Mouse (Mus musculus): ENCODE results near the gene Eps15l1.

Gene Eps15l1

GRCm38 (mm10) chr8:72322471-72322889 lies 98.8 kb downstream of the Eps15l1 start:
- no peak for DNase-seq (ENCODE audit: extremely low read depth, insufficient read length, low spot score)

GRCm38 (mm10) chr8:72321635-72322441 lies 99.4 kb downstream of the Eps15l1 start:
- DNase-seq (ENCODE audit: extremely low read depth, insufficient read length, low spot score), result no peak

- DNase-seq (ENCODE audit: extremely low read depth, insufficient read length, low spot score), result no peak
Observed at GRCm38 (mm10) chr8:72320803-72321583, 100.3 kb downstream of the Eps15l1 start.

- no peak for DNase-seq (ENCODE audit: extremely low read depth, insufficient read length, low spot score)
Observed at GRCm38 (mm10) chr8:72319921-72320802, 101.1 kb downstream of the Eps15l1 start.

GRCm38 (mm10) chr8:72319397-72319796 lies 101.9 kb downstream of the Eps15l1 start:
- DNase-seq (ENCODE audit: extremely low read depth, insufficient read length, low spot score), result no peak

- peak; percentile 85 for DNase-seq (ENCODE audit: extremely low read depth, insufficient read length, low spot score)
Observed at GRCm38 (mm10) chr8:72318801-72319322, 102.4 kb downstream of the Eps15l1 start, which contains the start of gene Klf2. Klf2 (plus strand) TSS chr8:72319033.

GRCm38 (mm10) chr8:72317741-72318301 lies 103.4 kb downstream of the Eps15l1 start:
- no peak for DNase-seq (ENCODE audit: extremely low read depth, insufficient read length, low spot score)

- DNase-seq (ENCODE audit: extremely low read depth, insufficient read length, low spot score), result no peak
Observed at GRCm38 (mm10) chr8:72316053-72316695, 105.1 kb downstream of the Eps15l1 start.

- no peak for DNase-seq (ENCODE audit: extremely low read depth, insufficient read length, low spot score)
Observed at GRCm38 (mm10) chr8:72312926-72313518, 108.2 kb downstream of the Eps15l1 start.

GRCm38 (mm10) chr8:72310849-72311506 lies 110.3 kb downstream of the Eps15l1 start:
- peak; percentile 81 for DNase-seq (ENCODE audit: extremely low read depth, insufficient read length, low spot score)

- no peak for DNase-seq (ENCODE audit: extremely low read depth, insufficient read length, low spot score)
Observed at GRCm38 (mm10) chr8:72308276-72308675, 113.0 kb downstream of the Eps15l1 start.

GRCm38 (mm10) chr8:72306913-72307312 lies 114.3 kb downstream of the Eps15l1 start:
- DNase-seq (ENCODE audit: extremely low read depth, insufficient read length, low spot score), result no peak

- peak; percentile 45 for DNase-seq (ENCODE audit: extremely low read depth, insufficient read length, low spot score)
Observed at GRCm38 (mm10) chr8:72305210-72305905, 115.9 kb downstream of the Eps15l1 start, which contains the start of gene Gm10282. Gm10282 (minus strand) TSS chr8:72305260.

GRCm38 (mm10) chr8:72303633-72304032 lies 117.6 kb downstream of the Eps15l1 start:
- DNase-seq (ENCODE audit: extremely low read depth, insufficient read length, low spot score), result peak; percentile 81

- DNase-seq (ENCODE audit: extremely low read depth, insufficient read length, low spot score), result peak; percentile 66
Observed at GRCm38 (mm10) chr8:72302986-72303612, 118.2 kb downstream of the Eps15l1 start.

- no peak for DNase-seq (ENCODE audit: extremely low read depth, insufficient read length, low spot score)
Observed at GRCm38 (mm10) chr8:72301497-72301896, 119.8 kb downstream of the Eps15l1 start.

- DNase-seq (ENCODE audit: extremely low read depth, insufficient read length, low spot score), result no peak
Observed at GRCm38 (mm10) chr8:72300654-72301400, 120.4 kb downstream of the Eps15l1 start.
